In the genomic region with DNA sequence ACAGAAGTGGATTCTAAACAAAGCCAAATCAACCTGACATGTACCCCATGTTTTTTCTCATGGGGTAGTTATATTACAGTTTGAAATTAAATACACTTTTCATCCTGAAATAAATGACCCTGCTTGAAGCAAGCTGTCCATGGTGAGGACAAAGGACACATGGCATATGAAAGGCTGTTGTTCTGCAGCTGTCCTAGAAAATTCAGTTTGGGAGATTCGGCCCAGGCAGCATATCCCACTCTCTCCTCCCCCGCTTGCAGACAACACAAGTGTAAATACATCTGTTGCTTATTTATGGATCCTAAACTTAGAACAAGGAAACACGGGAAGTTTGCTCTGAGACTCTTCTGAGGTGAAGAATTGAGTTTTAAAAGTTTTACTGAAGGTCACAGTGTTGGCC, we compare ENCODE assay signal across 26 mouse cellular contexts.
"Had no signal": no experiment of that assay in that cellular context is flagged by ENCODE, and none has a peak within 500 bp of the region (broad histone marks: within the 10 kb centered on the region; RNA-seq: fewer than 3 reads in every experiment).

No protein-coding gene starts in this region.

- H3K4me2 ChIP-seq: heart, embryonic 12.5 days; hindbrain, embryonic 12.5 days; hindbrain, embryonic 14.5 days; kidney, embryonic 15.5 days; limb, embryonic 13.5 days; liver, embryonic 11.5 days; liver, embryonic 13.5 days; liver, embryonic 15.5 days had no signal

- H3K9me3 ChIP-seq: heart, embryonic 10.5 days; heart, embryonic 12.5 days; hindbrain, embryonic 10.5 days; hindbrain, embryonic 12.5 days; kidney, embryonic 15.5 days; limb, embryonic 13.5 days; liver, embryonic 13.5 days; liver, embryonic 15.5 days had no signal

- H3K4me1 ChIP-seq: heart, embryonic 10.5 days; heart, embryonic 12.5 days; hindbrain, embryonic 10.5 days; hindbrain, embryonic 12.5 days; kidney, embryonic 15.5 days; limb, embryonic 13.5 days; liver, embryonic 13.5 days; liver, embryonic 15.5 days had no signal

- ATAC-seq: hindbrain, embryonic 16.5 days; inflammation-experienced regulatory T-cells, adult 6 months; intestine, embryonic 16.5 days had no signal

- H3K27me3 ChIP-seq: heart, embryonic 12.5 days; hindbrain, embryonic 12.5 days; kidney, embryonic 15.5 days; limb, embryonic 13.5 days; liver, embryonic 13.5 days; liver, embryonic 15.5 days had no signal

- H3K36me3 ChIP-seq: heart, embryonic 10.5 days; heart, embryonic 12.5 days; hindbrain, embryonic 10.5 days; hindbrain, embryonic 12.5 days; kidney, embryonic 15.5 days; limb, embryonic 13.5 days; liver, embryonic 13.5 days; liver, embryonic 15.5 days had no signal

- H3K27ac ChIP-seq: gastrocnemius, adult 2 months; heart, adult 2 months; heart, embryonic 10.5 days; hindbrain, embryonic 10.5 days; hindbrain, embryonic 12.5 days; hindbrain, embryonic 14.5 days; kidney, embryonic 15.5 days; layer of hippocampus, adult 2 months; left cerebral cortex, adult 2 months; limb, embryonic 13.5 days; liver, embryonic 13.5 days; liver, embryonic 15.5 days had no signal

- DNase-seq: gastrocnemius, adult 2 months; gastrocnemius, postnatal 10 days; gastrocnemius, postnatal 25 days; heart, adult 2 months; heart, postnatal 10 days; heart, postnatal 4 days; kidney, adult 18-20 months; kidney, adult 9 months; kidney, postnatal 10 days; kidney, postnatal 25 days; liver; liver, embryonic 13.5 days had no signal

- H3K4me3 ChIP-seq: gastrocnemius, adult 2 months; heart, adult 2 months; heart, embryonic 10.5 days; heart, embryonic 12.5 days; hindbrain, embryonic 10.5 days; hindbrain, embryonic 12.5 days; kidney, embryonic 15.5 days; layer of hippocampus, adult 2 months; left cerebral cortex, adult 2 months; limb, embryonic 13.5 days; liver, embryonic 13.5 days; liver, embryonic 15.5 days had no signal

- H3K9ac ChIP-seq: heart, embryonic 12.5 days; hindbrain, embryonic 12.5 days; hindbrain, embryonic 14.5 days; kidney, embryonic 15.5 days; limb, embryonic 13.5 days; liver, embryonic 13.5 days; liver, embryonic 15.5 days had no signal
